Mouse (Mus musculus) small intestine, adult 2 months (tissue): ENCODE data around the gene Mycn. TPM values are rescaled to one million over a fixed set of nuclear protein-coding genes. Genes with fewer than 3 reads are reported as not detected.

Experiments
- H3K27ac ChIP-seq: fragments of 200-500 bp; 2 replicates; pipeline ENCODE4 v1.5.1; 2012; ENCODE audit warnings: low read depth, low read length, control low read depth, inconsistent platforms; ENCODE audit not compliant: insufficient read depth
- H3K27me3 ChIP-seq: fragments of 200-500 bp; 2 replicates; pipeline ENCODE4 v1.6.1; 2012; ENCODE audit warnings: mild to moderate bottlenecking, moderate library complexity, low read length, inconsistent platforms; ENCODE audit not compliant: control insufficient read depth, insufficient read depth
- H3K36me3 ChIP-seq: fragments of 200-500 bp; 2 replicates; pipeline ENCODE4 v1.6.1; 2012; ENCODE audit warnings: mild to moderate bottlenecking, low read length, control low read depth, inconsistent platforms; ENCODE audit not compliant: control insufficient read depth, insufficient read depth
- H3K4me1 ChIP-seq: fragments of 200-500 bp; 2 replicates; pipeline ENCODE4 v1.6.1; 2012; ENCODE audit warnings: low read length, inconsistent platforms, mixed read lengths; ENCODE audit not compliant: control insufficient read depth, insufficient read depth, insufficient read length
- H3K4me3 ChIP-seq: fragments of 200-500 bp; 2 replicates; pipeline ENCODE4 v1.5.1; 2012; ENCODE audit warnings: low read depth, mild to moderate bottlenecking, control low read depth, inconsistent platforms, low read length, moderate library complexity
- CTCF ChIP-seq: fragments of 200-500 bp; IDR thresholded peaks from 2 replicates; pipeline ENCODE4 v1.5.1; 2012; ENCODE audit warnings: low read depth, mild to moderate bottlenecking, control low read depth, inconsistent platforms, low read length, moderate library complexity, mixed read lengths; ENCODE audit not compliant: insufficient replicate concordance, insufficient read length; ENCODE audit errors: extremely low read depth
- POLR2A ChIP-seq: fragments of 200-500 bp; IDR thresholded peaks from 2 replicates; pipeline ENCODE4 v1.6.1; 2012; ENCODE audit warnings: low read depth, mild to moderate bottlenecking, control low read depth, inconsistent platforms, low read length, moderate library complexity
- WGBS: fragments of 180-500 bp; shearing (Covaris S2); methylation state at CpG from one replicate; pipeline ENCODE4 v1.1.7; 2018; 5-methylcytosine and 5-hydroxymethylcytosine counted together
- polyA plus RNA-seq: library from polyadenylated mRNA; depleted of rRNA; stranded (reverse); fragments of >200 nt; gene quantifications from 2 replicates; pipeline ENCODE4 v1.2.3, GENCODE M21; 2012

Mycn gene
- polyA plus RNA-seq, 1 experiment: 2.1 TPM

GRCm38 (mm10) chr12:12886191-12886889, 55.4 kb downstream of the Mycn start:
- H3K27me3 ChIP-seq: no peaks in the 10 kb centered on the region
- TF ChIP-seq CTCF: no peak
- TF ChIP-seq POLR2A: no peak
- WGBS: 80% methylated on average over 15 of the region's 15 CpGs
- no peaks in the 10 kb centered on the region for H3K4me1 ChIP-seq
- H3K36me3 ChIP-seq: no peaks in the 10 kb centered on the region
- no peak overlapping the region for H3K4me3 ChIP-seq
- H3K27ac ChIP-seq: no peak overlapping the region
